Mouse (Mus musculus) frontal cortex, postnatal 25 days (tissue): ENCODE results near the gene Rab21.
A peak's percentile ranks its signal among the peaks of the same experiment; 100 is the strongest.

Source experiments
- DNase-seq, 2 experiments: peaks; one replicate each; pipeline ENCODE4 v3.0.0; 2022; ENCODE audit warnings: low spot score in 2 of 2

The Rab21 gene

DNA sequence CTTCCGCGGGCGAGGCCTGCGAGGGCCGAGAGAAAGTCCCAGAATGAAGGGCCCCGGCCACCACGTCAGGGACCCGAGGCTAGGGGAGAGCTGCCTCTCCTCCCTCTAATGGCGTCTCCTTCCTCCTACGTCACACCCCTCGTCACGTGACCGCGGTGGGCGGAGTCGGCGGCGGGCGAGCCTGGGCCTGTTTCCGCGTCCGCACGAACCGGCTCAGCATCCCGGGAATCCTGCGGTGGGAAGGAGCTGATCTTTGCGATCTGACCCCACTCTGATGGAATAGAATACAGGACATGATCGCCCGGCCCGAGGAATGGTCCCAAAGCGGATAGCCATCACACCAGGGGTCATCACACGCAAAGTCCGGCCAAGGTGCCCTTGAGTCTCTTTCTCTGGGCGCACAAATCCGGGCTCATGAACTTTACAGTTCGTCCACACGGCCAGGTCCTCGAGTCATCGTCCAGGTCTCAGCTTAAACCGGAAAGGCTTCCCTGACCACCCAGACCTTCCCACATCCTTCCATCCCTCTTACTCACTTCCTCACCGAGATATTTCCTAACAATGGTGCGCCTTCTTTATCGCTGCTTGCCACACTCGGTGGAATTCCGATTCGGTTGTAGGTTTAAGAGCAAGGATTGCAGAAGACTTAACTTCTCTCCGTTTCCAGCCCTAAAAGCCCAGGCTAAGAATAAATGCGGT lies at the start of gene Rab21:
Rab21 (minus strand) TSS at position 122 of the 699 bp plus-strand sequence.
- DNase-seq: peak; percentile 96 to 97

DNA sequence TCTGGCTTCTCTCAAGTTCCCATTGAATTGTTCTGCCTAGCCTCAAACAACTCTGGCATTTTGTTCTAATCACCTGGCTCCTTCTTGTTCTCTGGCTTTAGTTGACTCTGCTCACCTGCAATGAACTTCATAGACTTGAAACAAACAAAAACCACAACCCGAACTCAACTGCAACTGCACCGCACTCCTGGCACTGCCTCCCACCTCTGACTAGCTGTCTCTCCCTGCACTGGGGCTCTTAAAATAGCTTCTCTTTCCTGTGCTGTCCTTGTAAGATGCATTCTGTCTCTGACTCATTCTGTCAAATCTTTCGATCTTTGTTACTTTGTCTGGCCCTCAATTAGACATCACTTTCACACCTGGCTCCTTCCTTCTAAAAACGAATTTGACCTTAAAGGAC lies 47.8 kb upstream of the Rab21 start:
- no peak for DNase-seq

DNA sequence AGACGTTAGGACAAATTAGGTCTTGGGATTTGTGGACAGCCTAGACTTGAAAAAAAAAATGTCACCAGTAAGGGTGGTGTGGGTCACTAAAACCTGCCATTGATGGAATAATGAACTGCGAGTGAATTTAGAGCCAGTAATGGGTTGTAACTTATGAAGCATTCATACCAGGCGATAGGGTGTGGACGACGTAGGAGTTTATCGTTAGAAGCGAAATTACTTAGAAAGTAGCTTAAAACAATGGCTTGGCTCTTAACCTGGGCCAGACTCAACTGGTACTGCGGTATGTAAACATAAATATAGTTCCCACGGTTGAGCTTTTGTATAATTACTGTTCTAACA lies 47.2 kb upstream of the Rab21 start:
- no peak for DNase-seq

DNA sequence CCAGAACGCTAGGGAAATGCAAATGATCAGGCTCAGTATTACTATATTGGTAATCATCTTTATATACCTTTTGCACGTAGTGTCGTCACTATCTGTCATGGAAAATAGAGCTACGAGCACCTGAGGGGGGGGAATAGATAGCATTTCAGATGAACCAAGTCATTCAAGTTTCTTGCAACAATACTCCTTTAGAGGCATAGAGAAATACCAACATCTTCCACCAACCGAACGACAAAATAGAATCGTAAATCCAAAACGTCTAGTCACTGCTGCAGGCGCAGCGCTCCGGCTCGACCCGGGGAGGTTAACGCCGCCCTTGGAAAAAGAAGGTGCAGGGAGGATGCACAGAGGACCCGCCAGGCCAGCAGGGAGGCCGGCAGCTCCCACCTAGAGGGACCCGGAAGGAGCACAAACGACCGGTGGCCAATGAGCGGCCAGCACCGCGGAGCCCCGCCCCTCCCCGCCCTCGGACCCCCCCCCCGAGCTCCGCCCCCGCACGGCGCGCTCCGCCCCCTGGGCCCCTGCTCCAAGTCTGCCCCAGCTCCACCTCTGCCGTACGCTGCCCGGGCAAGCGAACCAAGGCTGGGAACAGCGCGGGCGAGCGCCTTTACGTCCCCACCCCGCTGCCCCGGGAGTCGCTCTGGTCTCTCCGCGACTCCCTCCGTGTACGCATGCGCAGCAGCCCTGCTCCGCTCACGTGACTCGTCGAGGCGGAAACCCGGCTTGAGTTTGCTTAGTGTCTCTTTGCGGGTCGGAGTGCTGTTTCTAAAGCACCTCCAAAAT lies 46.6 kb upstream of the Rab21 start, which contains the start of gene Tmem19:
Tmem19 (minus strand) TSS at position 662 of the 783 bp plus-strand sequence.
- DNase-seq: peak; percentile 86 to 95

DNA sequence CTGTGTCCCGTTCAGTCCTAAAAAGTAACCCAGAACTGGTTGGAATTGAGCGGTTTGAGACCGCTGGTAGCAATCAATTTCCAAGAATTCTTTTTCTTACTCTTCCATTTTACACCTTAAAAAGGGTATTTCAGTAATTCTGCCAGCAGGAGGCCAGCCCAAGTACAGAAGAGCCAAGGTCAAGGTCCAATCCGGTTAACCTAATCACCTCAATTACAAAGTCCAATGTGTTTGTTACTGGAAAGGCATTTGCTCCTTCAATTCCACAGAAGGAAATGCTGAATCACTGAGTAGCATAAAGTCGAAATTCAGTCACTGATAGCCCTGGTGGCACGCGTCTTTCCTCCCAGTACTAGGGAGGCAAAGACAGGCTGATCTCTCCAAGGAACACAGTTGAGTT lies 43.7 kb upstream of the Rab21 start:
- no peak for DNase-seq

DNA sequence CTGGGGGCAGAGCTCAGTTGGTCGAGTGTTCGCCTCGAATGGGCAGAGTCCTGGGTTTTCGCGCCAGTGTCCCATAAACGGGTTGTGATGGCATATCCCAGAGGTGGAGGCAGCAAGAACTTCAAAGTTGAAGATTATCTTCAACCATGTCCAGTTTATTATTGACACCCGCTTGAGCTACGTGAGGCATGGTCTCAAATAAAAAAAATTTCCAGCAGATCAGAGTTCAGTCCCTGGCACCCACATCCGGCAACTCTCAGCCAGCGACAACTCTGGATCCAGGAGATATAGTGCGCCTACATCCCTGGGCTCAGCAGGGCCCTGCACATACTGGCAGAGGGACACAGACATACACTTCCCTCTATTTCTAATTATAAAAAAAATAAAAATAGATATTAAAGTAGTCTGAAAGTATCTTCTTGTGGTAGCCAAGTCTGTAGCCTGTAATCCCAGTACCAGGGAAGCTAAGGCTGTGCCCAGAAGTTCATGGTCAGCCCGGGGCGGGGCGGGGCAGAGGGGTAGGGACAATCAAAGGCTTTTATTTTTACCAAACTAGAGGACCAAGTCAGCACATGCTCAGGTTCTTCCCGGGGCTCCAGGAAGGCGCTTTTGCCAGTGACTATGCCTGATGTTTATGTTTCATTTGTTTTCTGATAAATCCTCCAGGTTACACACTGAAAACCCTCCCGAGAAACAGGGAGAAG lies 43.0 kb upstream of the Rab21 start:
- no peak for DNase-seq

DNA sequence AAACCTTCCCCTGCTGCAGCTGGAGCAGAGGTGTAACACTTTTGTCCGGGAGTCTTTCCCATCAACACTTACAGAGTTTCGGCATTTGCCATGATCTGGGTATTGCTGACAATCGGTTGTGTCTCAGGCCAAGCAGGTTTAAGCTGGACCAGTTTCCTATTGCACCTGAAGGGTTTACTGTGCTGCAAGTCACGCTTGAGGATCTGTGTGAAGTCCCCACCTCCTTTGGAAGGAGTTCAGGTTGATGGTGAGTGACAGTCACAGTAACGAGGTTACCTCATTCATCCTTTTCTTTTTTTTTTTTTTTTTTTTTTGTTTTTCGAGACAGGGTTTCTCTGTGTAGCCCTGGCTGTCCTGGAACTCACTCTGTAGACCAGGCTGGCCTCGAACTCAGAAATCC lies 40.7 kb upstream of the Rab21 start:
- no peak for DNase-seq

DNA sequence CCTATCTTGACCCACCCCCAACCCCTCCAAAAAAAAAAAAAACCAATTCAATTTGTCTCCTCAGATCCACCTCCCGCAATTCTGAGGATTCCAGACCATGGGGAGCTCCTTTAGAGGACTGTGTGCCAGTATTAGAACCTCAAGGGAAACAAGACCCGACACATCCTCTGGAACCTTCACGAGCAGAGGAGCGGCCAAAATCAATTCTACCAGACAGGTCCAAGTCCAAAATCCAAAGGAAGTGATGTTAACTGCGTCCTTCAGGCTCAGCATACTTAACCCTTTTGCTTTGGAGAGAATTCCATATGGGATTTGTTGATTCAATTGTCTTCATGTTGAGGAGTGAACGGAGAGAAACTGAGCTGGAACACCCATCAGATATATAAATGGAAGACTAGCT lies 39.6 kb upstream of the Rab21 start:
- no peak for DNase-seq

DNA sequence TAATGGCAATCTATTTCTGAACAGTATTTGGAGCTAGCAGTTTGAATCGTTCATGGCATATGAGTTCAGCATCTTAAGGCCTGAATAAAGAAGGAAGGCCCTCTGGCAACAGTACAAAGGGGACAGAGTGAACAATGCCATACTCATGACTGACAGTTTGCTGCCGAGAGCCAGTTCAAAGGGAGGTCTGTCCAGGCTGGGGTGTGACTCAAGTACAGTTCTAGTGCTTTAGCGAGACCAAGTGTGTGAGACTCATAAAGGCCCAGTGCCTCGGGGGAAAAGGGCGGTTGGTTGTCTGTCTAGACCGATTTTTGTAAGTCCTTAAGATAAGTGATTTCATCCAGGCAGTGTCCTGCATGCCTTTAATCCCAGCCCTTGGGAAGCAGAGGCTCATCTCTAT lies 39.2 kb upstream of the Rab21 start:
- no peak for DNase-seq

DNA sequence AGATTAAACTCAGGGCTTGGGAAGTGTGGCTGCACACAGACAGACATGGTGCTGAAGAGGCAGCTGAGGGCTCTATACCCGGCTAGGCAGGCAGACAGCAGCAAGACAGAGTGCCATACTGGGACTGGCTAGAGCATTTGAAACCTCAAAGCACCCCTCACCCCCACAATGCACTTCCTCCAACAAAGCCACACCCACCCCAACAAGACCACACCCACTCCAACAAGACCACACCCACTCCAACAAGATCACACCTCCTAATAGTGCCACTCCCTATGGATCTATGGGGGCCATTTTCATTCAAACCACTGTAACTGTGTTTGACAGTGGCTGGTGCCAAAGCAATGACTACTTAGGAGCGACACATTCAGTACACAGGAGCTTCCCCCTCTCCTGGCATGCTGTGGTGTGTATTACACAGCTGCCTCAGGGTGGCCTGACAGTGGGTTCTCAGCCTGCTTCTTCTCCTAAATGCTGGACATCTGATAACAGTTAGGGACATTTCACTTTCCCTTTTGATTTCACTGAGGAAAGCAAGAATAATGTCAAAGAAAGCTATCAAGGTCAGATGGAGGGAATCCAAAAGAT lies 35.5 kb upstream of the Rab21 start:
- no peak for DNase-seq

DNA sequence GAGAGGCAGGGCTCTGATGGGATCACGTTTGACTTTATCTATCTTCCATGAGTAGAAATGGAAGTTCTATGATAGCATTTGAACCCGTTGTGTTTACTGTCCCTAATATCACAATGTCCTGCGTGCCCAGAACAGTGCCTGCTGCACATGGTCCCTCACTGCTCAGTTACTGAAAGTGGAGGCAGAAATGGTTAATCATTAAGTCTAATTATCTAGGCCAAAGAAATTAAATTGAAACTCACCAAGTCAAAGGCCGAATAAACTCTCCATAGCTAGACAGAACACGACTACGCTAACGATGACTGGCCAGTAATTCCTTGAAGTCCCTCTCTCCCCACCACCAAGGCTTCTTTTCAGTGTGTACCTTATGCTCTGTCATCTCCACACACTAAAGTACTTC lies 34.1 kb upstream of the Rab21 start:
- DNase-seq: no peak

DNA sequence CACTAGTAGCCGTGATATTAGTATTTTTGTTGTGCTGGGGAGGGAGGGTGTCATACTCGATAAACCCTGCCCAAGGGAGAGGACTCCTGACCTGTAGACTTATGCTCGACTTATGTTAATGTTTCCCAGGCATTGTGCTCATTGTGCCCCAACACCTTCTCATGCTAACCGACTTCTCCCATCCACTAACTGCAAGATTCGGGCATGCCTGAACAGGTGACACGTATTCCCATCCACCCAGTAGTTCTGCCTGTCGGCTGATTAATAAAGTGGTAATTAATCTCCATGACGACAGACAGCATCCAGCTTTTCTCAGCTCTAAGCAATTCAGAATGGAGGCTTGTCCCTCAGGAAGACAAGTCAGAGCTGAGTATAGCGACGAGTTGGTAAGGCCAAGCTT lies 33.6 kb upstream of the Rab21 start:
- no peak for DNase-seq

DNA sequence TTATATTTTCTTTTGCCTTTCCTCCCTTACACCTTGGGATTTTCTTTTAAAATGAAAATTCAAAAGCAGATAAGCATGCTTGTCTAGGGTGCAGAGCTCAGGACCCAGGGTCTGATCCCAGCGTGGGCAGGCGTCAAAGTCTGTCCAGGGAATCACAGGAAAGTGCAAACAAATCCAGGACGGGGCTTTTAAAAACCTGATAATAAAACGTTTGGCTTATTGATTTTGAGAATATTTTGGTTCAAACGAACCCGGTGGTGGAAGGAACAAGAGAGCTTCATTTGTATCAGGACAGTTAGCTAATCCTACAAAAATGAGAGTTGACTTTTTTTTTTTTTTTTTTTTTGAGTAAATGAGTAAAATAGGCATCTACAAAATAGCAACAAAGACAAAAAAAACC lies 32.7 kb upstream of the Rab21 start:
- DNase-seq: no peak

DNA sequence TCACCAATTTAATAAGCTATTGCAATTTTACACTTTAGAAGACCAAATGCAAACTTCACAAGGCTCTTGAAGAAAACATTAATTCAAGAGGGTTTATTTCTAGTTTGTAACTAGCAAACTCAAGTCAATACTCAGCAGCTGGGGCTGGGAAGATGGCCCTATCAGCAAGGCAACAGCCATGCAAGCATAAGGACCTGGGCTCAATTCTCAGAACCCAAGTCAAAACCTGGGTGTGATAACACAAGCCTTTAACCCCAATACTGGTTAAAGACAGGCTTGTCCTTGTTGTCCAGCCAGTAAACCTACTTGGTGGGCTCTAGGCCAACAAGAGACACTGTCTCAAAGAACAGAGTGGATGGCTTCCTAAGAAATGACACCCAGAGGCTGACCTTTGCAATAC lies 31.1 kb upstream of the Rab21 start:
- no peak for DNase-seq

DNA sequence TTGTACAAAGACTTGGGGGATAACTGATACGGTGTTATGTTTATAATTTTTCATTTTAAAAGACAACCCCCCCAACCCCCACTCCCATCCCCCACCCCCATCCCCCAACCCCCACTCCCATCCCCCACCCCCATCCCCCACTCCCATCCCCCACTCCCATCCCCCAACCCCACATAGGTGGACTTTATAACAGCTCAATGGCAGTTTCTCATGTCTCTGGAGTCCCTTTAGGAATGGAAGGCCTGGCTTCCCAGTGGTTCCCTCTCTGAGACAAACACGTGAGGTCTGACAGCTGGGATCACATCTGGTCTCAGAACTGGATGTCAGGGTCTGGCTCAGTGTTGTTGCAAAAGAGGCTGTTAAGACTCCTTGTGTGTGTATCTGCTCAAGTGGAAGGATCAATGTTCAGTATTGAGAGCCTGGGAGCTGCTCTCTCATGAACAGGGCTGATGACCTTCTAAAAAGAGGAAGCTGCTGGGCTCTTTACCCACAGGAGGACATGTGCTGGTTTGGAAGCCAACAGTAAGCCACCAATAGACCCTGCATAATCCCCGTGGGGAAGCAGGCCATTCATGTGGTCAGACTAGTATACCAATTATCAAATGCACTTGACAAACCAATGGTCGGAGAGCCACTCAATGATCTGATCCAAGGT lies 27.5 kb upstream of the Rab21 start:
- no peak for DNase-seq

DNA sequence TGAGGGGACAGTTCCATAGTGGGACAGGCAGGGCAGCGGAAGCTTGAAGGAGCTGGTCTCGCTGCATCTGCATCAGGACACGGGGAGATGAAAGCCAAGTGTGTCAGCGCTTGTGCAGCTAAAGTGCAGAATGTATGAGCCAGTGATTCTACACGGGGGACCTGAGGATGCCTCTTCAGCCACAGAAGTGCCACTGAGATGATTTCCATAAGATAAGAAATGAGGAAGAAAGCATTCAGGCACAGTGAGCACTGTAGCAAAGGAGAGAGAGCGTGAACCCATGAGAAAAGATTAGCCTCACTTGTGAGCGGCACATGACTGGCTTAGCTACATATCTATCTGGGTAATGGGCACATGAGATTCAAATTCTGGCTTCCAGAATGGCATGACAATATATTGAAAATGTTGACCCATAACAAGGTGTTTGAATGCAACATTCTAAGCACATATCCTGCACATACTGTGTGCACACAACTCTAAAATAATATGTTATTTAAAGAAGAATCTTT lies 24.5 kb upstream of the Rab21 start:
- no peak for DNase-seq

DNA sequence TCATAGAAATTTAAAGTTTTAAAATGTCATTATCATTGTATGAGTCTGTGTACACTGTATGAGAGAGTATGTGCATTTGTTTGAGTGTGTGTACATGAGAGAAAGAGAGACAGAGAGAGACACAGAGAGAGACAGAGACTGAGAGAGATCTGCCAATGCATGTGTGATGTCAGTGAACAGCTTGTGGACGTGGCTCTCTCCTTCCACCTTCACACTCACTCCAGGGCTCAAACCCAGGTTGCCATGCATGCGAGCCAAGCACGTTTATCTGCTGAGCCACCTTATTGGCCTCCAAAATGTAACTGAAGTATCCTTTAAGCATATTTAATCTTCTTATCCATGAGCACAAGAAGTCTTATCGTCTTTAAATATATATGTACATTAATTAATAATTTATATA lies 21.5 kb upstream of the Rab21 start:
- no peak for DNase-seq

DNA sequence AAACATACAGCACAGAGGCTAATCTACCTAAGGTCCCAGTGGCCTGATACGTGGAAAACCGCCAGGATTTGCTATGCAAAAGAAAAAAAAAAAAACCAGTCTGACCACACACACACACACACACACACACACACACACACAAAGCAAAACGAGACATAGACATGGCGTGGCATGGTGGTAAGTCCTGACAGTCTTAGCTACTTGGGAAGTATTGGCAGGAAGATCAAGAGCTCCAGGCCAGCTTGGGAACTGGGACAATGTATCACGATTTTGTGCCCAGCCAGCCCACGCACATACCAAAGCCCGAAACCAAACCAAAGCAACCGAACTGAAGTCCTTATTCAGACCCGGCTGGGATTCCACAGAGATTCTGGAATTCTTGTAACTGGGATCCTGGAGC lies 18.1 kb upstream of the Rab21 start:
- DNase-seq: no peak

DNA sequence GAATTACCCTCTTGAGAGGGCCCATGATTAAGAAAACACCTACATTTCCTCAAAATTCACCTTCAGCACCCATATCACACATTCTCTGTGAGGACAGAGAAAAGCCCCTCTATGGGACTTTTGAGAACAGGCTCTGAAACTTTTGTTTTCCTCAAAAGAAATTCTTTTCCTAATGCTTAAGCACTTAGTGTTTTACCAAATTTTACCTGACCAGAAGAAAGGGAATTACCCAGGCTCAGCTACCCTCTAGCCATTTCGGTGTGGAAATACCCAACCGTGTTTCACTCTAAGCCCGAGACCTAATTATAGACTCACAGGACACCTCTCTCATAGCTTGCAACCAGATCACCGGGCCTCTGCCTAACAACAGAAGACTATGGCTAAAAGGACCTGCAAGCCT lies 17.6 kb upstream of the Rab21 start:
- no peak for DNase-seq

DNA sequence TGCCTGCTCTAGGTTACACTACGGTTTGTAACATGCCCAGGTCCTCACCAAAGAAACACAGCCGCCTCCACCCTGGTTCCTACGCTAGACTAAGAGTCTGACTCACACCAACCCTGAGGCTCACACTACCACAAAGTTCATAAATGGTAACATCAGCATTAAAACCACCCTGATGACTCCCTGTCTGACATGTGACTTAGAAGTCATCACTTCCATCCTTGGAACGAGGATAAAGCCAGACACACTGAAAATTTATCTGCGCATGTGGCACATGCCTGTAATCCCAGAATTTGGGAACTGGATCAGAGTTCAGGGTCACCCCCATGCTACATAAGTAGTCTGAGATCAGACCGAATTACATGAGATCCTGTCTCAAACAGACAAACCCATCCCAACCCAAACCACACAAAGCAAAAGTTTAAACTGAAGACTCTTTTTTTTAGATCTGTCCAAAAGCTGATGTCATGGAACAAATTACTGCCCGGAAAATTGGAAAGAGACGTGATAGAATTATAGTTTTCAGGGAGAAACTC lies 17.1 kb upstream of the Rab21 start:
- DNase-seq: no peak

DNA sequence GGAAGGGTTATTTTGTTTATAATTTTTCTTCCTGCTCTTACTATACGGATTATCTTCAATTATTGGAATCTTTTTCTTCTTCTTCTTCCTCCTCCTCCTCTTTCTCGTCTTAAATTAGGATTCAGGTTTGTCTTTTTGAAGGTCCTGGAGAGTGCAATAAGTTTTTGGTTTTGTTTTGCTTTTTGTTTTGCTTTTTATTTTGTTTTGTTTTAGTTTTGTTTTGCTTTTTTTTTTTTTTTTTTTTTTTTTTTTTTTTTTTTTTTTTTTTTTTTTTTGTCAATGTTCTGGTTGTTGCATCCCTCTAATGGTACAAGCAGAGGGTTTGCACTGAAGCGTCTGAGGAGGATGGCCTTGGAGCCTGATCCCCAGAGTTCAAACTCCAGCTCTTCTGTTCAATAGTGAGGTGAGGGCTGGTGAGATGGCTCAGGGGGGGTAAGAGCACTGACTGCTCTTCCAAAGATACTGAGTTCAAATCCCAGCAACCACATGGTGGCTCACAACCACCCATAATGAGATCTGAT lies 13.7 kb upstream of the Rab21 start:
- DNase-seq: no peak
